Mouse (Mus musculus) adrenal gland, adult 18-20 months (tissue): ENCODE data around the gene Exoc8. TPM values are rescaled to one million over a fixed set of nuclear protein-coding genes. Genes with fewer than 3 reads are reported as not detected.

Experiments
- DNase-seq, 2 experiments: peaks; one replicate each; pipeline ENCODE4 v3.0.0; 2021 to 2022; ENCODE audit warnings: low spot score in 2 of 2
- long read RNA-seq, 2 experiments: library from polyadenylated mRNA; stranded (forward); transcript quantifications; one replicate each; pipeline ENCODE4 v2.0.0; 2021
- total RNA-seq, 2 experiments: library from RNA; stranded (reverse); gene quantifications; 1 replicate in 1 of 2; 2 replicates in 1 of 2; pipeline ENCODE4 v1.2.3; 2021

The Exoc8 gene
- 10 to 100 TPM; 23.1 to 25.2 TPM for total RNA-seq
- long read RNA-seq, experiment 1, full-length matches to known transcripts = 15 of 15 reads
- long read RNA-seq, experiment 1, partial matches to known transcripts = 0 of 15 reads
- long read RNA-seq, experiment 1, other reads (novel, unspliced or antisense) = 0 of 15 reads
- long read RNA-seq, experiment 2, full-length matches to known transcripts = 17 of 17 reads
- long read RNA-seq, experiment 2, partial matches to known transcripts = 0 of 17 reads
- long read RNA-seq, experiment 2, other reads (novel, unspliced or antisense) = 0 of 17 reads

DNA sequence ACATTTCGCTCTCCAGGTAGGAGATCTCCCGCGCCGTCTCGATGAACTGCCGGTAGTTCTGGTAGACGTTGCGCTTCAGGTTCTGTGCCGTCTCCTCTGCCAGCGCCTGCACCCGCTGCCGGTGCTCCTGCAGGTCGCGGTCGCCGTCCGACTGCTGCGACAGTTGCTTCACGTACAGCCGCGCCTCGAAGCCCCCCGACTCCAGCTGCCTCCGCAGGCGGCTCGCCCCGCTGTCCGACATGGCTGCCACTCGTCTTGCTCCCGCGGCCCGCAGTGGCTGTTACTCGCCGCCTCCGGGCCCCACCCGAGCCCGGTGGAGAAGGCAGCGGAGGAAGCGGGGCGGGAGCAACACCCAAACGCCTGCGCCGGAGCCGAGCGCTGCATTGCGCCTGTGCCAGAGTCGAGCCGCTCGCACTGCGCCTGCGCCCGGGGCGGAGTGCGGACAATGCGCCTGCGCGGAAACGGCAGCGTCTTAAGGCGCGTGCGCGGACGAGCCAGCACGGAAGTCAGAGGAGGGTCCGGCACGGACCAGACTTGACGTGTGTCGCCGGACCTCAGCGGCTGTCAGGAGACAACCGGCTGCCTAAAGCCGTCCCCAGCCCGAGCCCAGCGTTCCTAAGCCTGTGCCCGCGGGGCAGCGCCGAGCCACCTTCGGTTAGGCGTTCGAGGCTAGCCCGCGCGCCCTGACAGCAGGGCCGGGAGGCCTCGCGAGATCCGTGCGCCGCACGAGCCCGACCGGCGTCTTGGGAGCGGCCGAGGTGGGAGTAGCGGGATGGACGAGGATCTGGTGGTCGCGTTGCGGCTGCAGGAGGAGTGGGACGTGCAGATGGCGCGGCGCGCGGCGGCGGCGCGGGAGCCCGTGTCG, at the start of gene Exoc8, which contains the start of gene Sprtn:
Gene Exoc8, minus strand, starts transcription at position 320 of the 865 bp plus-strand sequence.
Gene Sprtn, plus strand, starts transcription at position 501 of the 865 bp plus-strand sequence.
- peak; percentile 100 for DNase-seq

DNA sequence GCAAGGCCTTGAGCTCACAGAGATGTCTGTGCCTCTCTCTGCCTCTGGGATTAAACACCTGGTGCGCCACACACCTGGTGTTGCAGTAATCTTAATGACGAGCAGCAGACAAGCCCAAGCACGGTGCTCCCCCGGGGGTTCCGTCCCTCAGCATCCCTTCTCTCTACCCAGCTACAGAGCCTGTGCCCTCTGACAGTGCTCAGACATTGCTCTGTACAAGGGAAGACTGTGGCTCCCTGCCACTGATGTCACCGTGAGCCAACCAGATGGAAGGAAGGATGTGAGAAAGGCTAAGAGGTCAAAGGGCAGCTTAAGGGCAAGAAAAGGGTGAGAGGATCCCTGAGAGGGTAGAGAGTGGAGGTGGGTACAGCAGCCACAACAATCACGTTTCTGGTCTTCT, 46.9 kb upstream of the Exoc8 start:
- no peak for DNase-seq

DNA sequence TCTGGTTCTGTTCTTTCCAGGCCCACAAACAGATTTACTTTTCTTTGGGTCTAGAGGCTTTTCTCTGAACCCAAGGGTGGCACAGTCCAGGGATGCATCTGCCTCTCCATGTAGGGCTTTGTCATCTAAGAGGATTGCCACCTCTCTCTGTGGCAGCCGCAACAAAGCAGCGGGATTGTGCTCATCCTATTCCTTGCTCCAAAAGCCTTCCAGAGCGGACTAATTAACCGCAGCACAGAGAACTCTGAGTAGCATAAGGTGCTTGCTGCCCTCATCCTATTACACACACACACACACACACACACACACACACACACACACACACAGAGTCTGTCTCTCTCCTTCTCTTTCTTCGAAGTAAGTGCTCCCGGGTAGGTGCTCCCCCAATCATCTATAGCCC, 46.3 kb upstream of the Exoc8 start:
- DNase-seq = no peak

DNA sequence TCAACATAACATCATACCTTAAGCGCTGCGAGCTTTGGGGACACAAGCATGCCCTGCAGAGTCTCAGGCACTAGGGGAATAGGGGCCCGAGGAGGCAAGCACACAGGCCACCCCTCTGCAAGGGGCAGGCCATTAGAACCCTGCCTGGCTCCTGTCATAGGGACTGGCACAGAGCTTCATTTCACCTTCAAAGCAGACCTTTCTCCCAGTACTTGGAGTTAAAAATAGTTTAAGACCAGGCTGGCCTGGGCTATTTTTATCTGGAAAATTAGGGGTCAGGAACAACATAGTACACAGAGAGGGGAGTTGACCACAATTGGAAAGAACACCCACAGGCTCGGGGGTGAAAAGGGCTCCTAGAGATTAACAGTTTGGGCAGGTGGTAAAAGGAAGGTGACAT, 39.8 kb upstream of the Exoc8 start:
- DNase-seq = no peak

DNA sequence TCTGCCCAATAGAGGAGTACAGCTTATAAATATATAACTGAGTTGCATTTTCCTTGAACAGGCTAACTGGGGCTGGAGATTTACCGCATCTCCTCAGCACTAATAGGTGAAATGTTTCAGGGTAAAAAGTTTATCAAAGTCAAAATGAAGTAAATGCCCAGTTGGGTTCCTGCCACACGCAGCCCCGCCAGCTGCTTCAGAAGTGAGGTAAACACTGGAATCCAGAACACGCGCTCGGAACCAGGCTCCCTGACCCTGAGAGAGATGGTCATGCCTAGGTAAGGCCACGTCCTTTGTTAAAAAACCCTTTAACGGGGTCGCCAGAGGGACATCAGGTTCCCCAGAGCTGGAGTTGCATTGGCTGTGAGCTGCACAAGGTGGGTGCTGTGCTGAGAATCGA, 39.2 kb upstream of the Exoc8 start:
- no peak for DNase-seq

DNA sequence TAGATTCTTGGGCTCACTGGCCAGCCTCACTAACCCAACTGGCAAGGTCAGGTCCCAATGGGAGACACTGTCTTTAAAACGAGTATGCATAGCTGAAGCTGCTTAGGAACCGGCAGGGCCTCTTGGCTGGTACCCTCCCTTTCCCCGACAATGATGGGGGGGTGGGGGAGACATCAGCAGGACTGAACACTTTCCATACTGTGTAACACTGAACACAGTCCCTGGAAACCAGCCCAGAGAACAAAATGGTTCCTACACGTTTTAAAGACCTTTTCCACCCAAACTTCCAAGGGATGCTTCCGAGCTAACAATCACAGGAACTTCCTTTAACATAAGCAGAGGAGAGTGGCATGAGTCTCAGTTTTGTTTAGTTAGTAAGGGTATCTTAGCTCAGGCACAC, 37.6 kb upstream of the Exoc8 start:
- no peak for DNase-seq

DNA sequence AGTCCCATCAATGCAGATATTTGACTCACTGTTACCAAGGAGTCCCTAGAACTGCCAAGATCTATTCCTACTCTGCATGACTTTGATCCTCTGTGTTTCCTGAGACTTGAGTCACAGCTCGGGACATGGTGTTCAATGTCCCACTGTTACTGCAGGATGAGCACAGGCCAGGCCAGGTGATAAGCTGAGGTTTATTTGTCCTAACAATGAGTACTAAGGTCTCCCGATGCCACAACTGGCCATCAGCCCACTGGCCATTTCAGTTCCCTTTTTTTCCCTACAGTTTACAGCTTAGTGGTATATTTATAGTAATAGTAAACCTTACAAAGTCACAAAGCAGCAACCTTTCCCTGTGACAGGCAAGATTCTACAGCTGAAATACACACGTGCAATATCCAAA, 34.9 kb upstream of the Exoc8 start:
- DNase-seq = no peak

DNA sequence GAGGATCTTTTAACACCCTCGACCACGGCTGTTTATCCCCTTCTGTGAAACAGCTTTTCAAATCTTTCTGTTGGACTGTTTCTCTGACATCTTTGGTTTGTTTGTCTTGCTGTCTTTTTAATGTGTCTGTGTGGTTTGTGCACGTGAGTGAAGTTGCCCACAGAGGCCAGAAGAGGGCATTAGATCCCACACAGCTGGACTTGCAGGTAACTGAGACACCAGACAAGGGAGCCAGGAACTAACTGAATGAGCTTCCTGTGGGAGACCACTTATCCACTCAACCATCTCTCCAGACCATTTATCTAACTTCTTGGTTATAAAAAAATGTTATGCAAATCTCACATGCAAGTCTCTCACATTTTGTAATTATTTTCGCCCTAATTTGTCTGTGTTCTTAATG, 33.1 kb upstream of the Exoc8 start:
- DNase-seq = no peak

DNA sequence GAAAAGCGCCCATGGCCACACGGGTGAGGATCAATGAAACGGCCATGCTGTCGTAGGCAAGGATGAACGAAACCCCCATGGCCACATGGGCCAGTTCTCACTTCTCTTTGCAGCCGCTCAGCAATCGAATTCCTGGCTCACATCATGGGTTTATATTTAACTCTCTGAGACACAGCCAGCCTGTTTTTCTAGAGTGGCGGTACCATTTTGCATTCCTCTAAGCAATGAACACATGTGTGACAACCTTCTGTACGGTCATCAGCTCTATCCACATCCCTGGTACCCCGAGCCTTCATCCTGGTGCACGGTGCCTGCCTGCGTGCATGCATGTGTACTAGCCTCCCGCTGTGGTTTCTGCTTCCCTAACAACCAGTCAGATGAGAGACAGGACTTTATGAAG, 32.6 kb upstream of the Exoc8 start:
- DNase-seq = no peak

DNA sequence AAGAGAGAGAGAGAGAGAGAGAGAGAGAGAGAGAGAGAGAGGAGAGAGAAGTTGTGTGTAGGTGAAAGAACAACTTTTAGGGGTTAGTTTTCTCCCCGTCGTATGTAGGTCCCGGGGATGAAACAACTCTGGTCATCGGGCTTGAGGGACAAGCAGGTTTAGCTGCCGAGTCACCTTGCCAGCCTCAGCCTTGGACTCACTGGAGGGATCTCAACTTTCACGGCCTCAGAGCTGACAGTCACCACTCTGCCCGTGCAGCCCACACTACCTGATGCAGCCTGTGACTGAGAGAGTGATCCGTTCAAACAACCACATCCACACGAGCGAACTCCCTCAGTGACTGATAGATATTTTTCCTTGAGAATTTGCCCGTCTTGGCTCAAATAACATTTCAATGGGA, 31.5 kb upstream of the Exoc8 start:
- no peak for DNase-seq

DNA sequence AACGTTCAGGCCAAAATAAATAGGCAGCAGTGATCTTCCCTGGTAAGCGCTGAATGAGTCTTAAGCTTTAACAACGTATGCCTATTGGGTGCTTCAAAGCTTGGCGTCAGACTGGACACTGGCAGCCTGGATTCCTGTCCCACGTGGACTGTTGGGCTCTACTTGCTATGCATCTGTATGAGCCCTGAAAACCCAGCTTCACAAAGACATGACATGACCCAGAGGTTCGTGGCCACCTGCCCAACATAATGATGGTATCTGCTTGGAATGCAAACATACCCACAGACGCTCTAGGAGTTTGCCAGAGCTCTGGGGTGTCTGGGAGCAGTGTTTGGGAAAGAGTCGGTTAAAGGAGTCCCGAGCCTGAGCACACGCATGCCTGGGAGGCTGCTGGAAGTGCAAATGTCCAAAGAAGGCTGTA, 28.9 kb upstream of the Exoc8 start:
- no peak for DNase-seq

DNA sequence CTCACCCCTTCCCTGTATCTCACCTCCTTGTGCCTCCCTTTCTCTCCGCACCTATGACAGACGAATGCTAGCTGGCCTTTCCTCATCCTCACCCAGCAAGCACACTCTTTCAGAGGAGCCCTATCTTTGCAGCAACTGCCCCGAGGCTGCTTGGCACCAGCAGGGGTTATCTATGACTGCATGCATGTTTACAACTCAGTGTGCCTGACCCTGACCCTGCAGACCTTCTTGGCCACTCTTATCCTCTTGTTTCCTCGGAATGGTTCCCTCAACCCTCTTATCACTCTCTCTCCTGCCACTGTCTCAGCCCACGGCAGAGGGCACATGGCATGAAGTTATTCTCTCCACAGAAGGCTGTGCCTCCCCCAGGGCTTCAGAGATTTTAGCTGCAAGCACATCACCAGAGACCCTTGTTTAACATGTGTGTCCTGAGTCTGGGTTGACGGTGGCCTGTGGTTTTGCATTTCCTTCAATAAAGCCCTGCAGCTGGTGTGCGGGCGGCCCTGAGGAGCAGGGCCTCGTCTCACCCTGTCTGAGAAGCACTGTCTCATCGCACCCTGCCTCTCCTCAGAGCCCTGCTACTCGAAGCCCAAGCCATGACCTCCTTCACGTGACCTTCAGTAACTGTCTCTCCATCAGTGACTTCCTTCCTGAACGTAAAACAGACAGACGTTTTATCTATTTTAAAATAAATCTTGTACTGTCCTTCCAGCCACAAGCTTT, 28.2 kb upstream of the Exoc8 start:
- DNase-seq = no peak

DNA sequence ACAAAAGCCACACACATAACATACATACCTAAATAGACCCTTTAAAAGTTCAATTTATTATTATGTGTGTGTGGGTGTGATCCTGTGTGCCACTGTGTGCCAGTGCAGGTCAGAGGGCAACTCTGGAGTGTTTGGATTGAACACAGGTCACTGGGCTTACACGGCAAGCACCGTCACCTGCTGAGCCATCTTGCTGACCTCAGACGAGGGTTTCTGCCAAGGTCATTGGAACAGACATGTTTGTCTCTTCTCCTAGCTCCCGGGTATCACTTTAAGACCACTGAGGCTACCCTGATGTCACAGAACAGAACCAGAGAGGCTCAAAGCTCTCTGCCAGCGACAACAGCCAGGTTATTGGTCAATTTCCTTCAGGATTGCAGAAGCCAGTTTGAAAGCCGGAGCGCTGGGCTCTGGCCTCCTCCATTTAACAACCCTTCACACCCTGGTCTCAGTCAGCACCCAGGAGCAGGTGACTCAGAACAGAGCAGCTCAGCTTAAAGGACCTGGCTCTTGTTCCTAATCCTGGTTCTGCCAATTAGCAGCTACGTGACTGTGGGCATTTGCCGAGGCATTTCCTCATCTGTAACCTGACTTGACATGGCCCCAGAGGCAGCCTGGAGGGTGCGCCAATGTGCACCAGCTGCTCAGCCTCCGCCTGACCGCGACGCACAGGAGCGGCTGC, 26.6 kb upstream of the Exoc8 start:
- DNase-seq = no peak

DNA sequence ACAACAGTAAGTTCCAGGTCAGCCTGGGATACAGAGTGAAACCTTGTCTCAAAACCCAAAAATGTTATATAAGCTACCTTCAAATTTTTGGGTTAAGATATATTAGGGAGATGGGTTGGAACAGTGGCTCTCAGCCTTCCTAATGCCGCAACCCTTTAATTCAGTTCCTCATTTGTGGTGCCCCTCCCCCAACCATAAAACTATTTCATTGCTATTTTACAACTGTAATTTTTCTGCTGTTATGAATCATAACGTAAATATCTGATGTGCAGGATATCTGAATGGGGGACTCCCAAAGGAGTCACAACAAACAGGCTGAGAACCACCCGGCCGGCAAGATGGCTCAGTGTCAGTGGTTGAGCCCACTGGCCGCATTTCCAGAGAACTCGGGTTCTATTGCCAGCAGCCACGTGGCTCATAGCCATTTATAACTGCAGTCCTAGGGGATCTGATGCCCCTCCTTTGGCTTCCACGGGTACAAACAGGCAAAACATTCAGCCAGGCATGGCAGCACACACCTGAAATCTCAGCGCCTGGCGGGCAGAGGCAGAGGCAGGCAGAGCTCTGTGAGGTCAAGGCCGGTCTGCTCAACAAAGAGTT, 25.1 kb upstream of the Exoc8 start:
- no peak for DNase-seq

DNA sequence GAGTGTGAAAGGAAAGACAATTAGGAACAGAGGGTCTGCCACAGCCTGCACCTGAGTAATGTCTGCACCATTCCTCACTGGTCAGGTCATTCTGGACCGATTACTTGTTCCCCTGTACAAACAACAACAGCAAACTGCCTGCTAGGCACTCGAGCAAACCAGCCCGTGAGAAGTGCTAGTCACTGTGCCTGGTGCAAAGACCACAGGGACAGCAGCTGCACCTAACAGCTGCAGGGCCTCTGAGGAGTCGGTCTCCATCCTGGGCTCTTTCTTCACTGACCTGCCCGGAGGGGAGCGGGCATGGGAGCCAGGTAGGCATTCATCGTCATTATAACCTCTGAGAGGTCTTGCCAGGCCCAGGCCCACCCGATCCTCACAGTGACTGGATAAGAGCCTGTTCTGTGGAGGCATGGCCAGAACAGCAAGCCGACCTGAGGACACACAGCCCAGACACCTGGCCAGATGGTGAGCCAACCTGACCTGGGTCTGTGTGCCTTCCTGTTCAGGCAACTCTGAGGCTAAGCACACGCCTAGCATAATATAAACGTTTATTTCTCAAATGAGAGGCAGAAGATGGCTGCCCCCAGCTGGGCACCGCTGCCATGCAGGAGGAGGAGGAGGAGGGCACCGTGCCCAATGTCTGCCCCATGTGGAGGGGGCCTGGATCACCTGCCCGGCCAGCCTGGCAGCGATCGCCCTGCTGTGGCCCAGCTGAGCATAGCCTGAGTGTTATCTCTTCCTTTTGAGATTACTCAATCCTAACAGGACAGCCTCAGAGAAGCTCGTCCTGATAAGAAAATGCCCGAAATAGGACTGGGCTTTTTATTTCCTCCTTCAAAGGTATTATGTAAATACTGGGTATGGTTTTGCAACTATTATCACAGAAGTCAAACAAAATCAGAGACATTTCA, 24.1 kb upstream of the Exoc8 start:
- no peak for DNase-seq

DNA sequence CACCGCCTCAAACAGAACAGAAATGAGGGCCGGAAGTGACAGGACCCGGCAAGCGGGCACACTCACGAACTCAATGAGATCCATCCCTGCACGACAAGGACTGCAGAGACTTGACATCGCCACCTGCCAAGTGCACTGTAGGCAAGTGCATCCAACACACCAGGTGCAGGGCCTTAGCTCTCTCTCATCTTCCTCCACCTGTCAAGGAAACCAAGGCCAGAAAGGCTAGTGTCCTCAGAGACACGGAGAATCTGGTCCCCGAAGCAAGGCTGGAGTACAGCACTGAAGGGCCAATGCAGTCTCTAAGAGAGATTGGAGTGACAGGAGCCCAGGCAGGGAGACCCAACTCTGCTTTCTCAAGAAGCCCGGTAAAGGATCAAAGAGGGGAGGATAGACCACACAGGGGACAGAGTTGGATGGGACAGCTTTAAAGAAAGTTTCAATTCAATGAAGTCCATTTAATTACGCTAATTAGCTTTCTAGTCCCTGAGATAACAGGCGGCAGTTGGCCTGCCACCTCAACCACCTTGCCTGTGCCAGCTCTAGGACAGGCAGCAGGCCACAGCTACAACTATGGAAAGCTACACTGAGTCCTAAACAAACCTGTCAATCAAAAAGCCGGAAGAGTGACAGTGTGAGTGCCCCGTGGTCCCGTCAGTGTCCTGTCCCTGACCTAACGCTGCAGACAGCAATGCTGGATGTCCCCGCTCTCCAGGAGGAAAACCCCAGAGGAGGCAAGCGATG, 20.4 kb upstream of the Exoc8 start:
- DNase-seq = no peak

DNA sequence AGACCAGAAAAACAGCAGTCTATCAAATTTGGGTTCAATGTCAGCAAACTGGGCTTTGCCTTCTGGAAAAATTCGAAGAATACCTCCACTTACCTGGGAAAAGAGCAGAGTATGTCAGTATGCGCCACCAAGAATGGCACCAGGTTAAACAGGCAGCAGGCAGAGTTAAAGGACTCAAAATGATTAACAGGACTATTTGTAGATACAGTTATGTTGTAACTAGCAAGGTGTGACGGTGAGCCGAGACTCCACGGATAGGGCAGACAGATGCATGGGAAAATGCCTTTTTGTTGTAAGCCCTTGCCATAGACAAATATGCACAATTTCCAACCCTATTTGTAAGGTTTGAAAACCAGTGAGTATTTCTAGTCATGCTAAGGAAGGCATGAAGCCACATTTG, 16.6 kb upstream of the Exoc8 start:
- DNase-seq = no peak

DNA sequence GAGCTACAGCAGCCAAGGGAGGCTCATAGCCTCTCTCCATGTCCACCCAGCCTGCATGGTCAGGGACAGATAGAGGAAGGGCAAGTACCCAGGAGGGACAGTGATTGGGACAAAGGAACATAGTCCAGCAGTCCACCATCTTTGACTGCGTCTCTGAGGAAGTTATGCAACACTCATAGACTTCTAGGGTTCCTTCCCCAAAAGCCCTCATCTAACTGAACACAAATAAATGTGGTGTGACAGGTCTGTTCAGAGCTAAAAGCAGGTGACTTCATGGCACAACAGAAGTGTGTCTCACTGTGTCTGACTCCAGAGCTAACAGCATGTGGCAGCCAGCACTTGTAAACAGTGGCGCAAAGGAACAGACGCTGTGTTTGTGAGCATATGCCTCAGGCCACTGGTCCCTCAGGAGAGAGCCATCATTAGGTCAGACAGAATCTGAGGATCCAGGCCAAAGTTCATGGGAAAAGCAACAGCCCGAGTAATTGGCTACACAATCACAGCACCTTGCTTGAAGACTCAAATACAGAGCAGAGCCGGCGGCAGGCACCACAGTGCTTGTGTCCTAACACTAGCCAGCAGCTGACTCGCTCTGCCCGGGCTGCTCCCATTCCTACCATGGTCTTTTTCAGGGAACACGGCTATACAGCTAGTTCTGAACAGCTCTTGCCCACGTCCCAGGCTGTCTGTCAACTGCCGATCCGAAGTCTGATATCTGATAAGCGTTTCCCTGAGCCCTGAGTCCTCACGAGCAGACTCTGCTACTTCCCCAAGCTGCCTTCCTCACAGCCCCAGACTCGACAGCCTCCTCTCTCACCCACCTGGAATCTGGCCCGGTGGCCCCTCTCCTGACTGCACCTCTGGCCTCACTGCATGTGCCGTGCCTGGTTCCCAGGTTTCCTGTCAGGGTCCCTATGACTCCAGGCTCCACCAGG, 14.7 kb upstream of the Exoc8 start:
- no peak for DNase-seq
